Mouse (Mus musculus): ENCODE data around the gene Rnpepl1. TPM values are rescaled to one million over a fixed set of nuclear protein-coding genes. Genes with fewer than 3 reads are reported as not detected.

Gene Rnpepl1
- polyA plus RNA-seq, 1 experiment from 2014 or later = 15.5 TPM

GRCm38 (mm10) chr1:92878066-92878741, 32.4 kb upstream of the Rnpepl1 start:
- no peak overlapping the region for H3K4me3 ChIP-seq (ENCODE audit: low read depth, low read length)
- no peaks in the 10 kb centered on the region for H3K36me3 ChIP-seq (ENCODE audit: control insufficient read depth, insufficient read depth, low read length)
- no peak overlapping the region for H3K9ac ChIP-seq (ENCODE audit: low read length)
- H3K27ac ChIP-seq (ENCODE audit: low read depth, low read length) = no peak overlapping the region
- H3K4me1 ChIP-seq (ENCODE audit: control insufficient read depth, insufficient read depth, low read length) = no peaks in the 10 kb centered on the region
- DNase-seq (ENCODE audit: low spot score) = no peak
- no peaks in the 10 kb centered on the region for H3K27me3 ChIP-seq (replicated peaks; ENCODE audit: control insufficient read depth, insufficient read depth, low read length)
- WGBS = 90% methylated on average over 13 of the region's 13 CpGs
- H3K4me2 ChIP-seq (ENCODE audit: low read length) = no peak overlapping the region
- no peak for ATAC-seq
- H3K9me3 ChIP-seq (replicated peaks; ENCODE audit: control insufficient read depth, low read length) = no peaks in the 10 kb centered on the region

GRCm38 (mm10) chr1:92879266-92879665, 31.3 kb upstream of the Rnpepl1 start:
- ATAC-seq = peak; percentile 26; the same call in 1 of the 2 replicates

GRCm38 (mm10) chr1:92880101-92880500, 30.5 kb upstream of the Rnpepl1 start:
- no peaks in the 10 kb centered on the region for H3K36me3 ChIP-seq (ENCODE audit: control insufficient read depth, insufficient read depth, low read length)
- DNase-seq (ENCODE audit: low spot score) (no peak), ATAC-seq (no peak)
- H3K4me1 ChIP-seq (ENCODE audit: control insufficient read depth, insufficient read depth, low read length) = no peaks in the 10 kb centered on the region
- no peak overlapping the region for H3K9ac ChIP-seq (ENCODE audit: low read length)
- H3K9me3 ChIP-seq (replicated peaks; ENCODE audit: control insufficient read depth, low read length) = no peaks in the 10 kb centered on the region
- no peak overlapping the region for H3K27ac ChIP-seq (ENCODE audit: low read depth, low read length)
- no peaks in the 10 kb centered on the region for H3K27me3 ChIP-seq (replicated peaks; ENCODE audit: control insufficient read depth, insufficient read depth, low read length)
- no peak overlapping the region for H3K4me2 ChIP-seq (ENCODE audit: low read length)
- WGBS = 83% methylated on average over 5 of the region's 5 CpGs
- H3K4me3 ChIP-seq (ENCODE audit: low read depth, low read length) = no peak overlapping the region

More at GRCm38 (mm10) chr1:92879266-92879665, 31.3 kb upstream of the Rnpepl1 start:
- Histone ChIP-seq H3K27me3 (replicated peaks; ENCODE audit: control insufficient read depth, insufficient read depth, low read length) (no peaks in the 10 kb centered on the region), H3K36me3 (ENCODE audit: control insufficient read depth, insufficient read depth, low read length) (no peaks in the 10 kb centered on the region), H3K4me2 (ENCODE audit: low read length) (no peak overlapping the region), H3K9ac (ENCODE audit: low read length) (no peak overlapping the region), H3K9me3 (replicated peaks; ENCODE audit: control insufficient read depth, low read length) (no peaks in the 10 kb centered on the region), H3K4me1 (ENCODE audit: control insufficient read depth, insufficient read depth, low read length) (no peaks in the 10 kb centered on the region), H3K27ac (ENCODE audit: low read depth, low read length) (no peak overlapping the region), H3K4me3 (ENCODE audit: low read depth, low read length) (no peak overlapping the region)
- peak; percentile 36 for DNase-seq (ENCODE audit: low spot score)
- WGBS = 85% methylated on average over 12 of the region's 12 CpGs

- Histone ChIP-seq H3K4me2 (ENCODE audit: low read length) (no peak overlapping the region), H3K4me1 (ENCODE audit: control insufficient read depth, insufficient read depth, low read length) (no peaks in the 10 kb centered on the region), H3K4me3 (ENCODE audit: low read depth, low read length) (no peak overlapping the region), H3K9me3 (replicated peaks; ENCODE audit: control insufficient read depth, low read length) (no peaks in the 10 kb centered on the region), H3K9ac (ENCODE audit: low read length) (no peak overlapping the region), H3K27me3 (replicated peaks; ENCODE audit: control insufficient read depth, insufficient read depth, low read length) (no peaks in the 10 kb centered on the region), H3K27ac (ENCODE audit: low read depth, low read length) (no peak overlapping the region), H3K36me3 (ENCODE audit: control insufficient read depth, insufficient read depth, low read length) (no peaks in the 10 kb centered on the region)
- WGBS = 83% methylated on average over 6 of the region's 6 CpGs
- no peak for DNase-seq (ENCODE audit: low spot score)
- ATAC-seq = no peak
Observed at GRCm38 (mm10) chr1:92881982-92882381, 28.6 kb upstream of the Rnpepl1 start.

GRCm38 (mm10) chr1:92888901-92889655, 21.5 kb upstream of the Rnpepl1 start:
- DNase-seq (ENCODE audit: low spot score) (no peak), ATAC-seq (no peak)
- Histone ChIP-seq H3K9me3 (replicated peaks; ENCODE audit: control insufficient read depth, low read length) (no peaks in the 10 kb centered on the region), H3K27ac (ENCODE audit: low read depth, low read length) (no peak overlapping the region), H3K36me3 (ENCODE audit: control insufficient read depth, insufficient read depth, low read length) (no peaks in the 10 kb centered on the region), H3K4me3 (ENCODE audit: low read depth, low read length) (no peak overlapping the region), H3K4me1 (ENCODE audit: control insufficient read depth, insufficient read depth, low read length) (no peaks in the 10 kb centered on the region), H3K4me2 (ENCODE audit: low read length) (no peak overlapping the region), H3K9ac (ENCODE audit: low read length) (no peak overlapping the region), H3K27me3 (replicated peaks; ENCODE audit: control insufficient read depth, insufficient read depth, low read length) (no peaks in the 10 kb centered on the region)
- WGBS = 74% methylated on average over 7 of the region's 7 CpGs

GRCm38 (mm10) chr1:92892791-92893190, 17.8 kb upstream of the Rnpepl1 start:
- Histone ChIP-seq H3K4me3 (ENCODE audit: low read depth, low read length) (no peak overlapping the region), H3K4me2 (ENCODE audit: low read length) (no peak overlapping the region), H3K9me3 (replicated peaks; ENCODE audit: control insufficient read depth, low read length) (no peaks in the 10 kb centered on the region), H3K27me3 (replicated peaks; ENCODE audit: control insufficient read depth, insufficient read depth, low read length) (no peaks in the 10 kb centered on the region), H3K9ac (ENCODE audit: low read length) (no peak overlapping the region), H3K36me3 (ENCODE audit: control insufficient read depth, insufficient read depth, low read length) (no peaks in the 10 kb centered on the region), H3K4me1 (ENCODE audit: control insufficient read depth, insufficient read depth, low read length) (no peaks in the 10 kb centered on the region), H3K27ac (ENCODE audit: low read depth, low read length) (no peak overlapping the region)
- ATAC-seq = no peak
- no peak for DNase-seq (ENCODE audit: low spot score)
- WGBS = 70% methylated on average over 3 of the region's 3 CpGs

GRCm38 (mm10) chr1:92893896-92894295, 16.7 kb upstream of the Rnpepl1 start:
- Histone ChIP-seq H3K4me2 (ENCODE audit: low read length) (no peak overlapping the region), H3K36me3 (ENCODE audit: control insufficient read depth, insufficient read depth, low read length) (no peaks in the 10 kb centered on the region), H3K9me3 (replicated peaks; ENCODE audit: control insufficient read depth, low read length) (no peaks in the 10 kb centered on the region), H3K27ac (ENCODE audit: low read depth, low read length) (no peak overlapping the region), H3K27me3 (replicated peaks; ENCODE audit: control insufficient read depth, insufficient read depth, low read length) (no peaks in the 10 kb centered on the region), H3K4me3 (ENCODE audit: low read depth, low read length) (no peak overlapping the region), H3K9ac (ENCODE audit: low read length) (no peak overlapping the region), H3K4me1 (ENCODE audit: control insufficient read depth, insufficient read depth, low read length) (no peaks in the 10 kb centered on the region)
- WGBS = 70% methylated on average over 3 of the region's 3 CpGs
- no peak for ATAC-seq
- no peak for DNase-seq (ENCODE audit: low spot score)

- Histone ChIP-seq H3K9me3 (replicated peaks; ENCODE audit: control insufficient read depth, low read length) (no peaks in the 10 kb centered on the region), H3K4me1 (ENCODE audit: control insufficient read depth, insufficient read depth, low read length) (no peaks in the 10 kb centered on the region), H3K27ac (ENCODE audit: low read depth, low read length) (no peak overlapping the region), H3K36me3 (ENCODE audit: control insufficient read depth, insufficient read depth, low read length) (no peaks in the 10 kb centered on the region), H3K27me3 (replicated peaks; ENCODE audit: control insufficient read depth, insufficient read depth, low read length) (no peaks in the 10 kb centered on the region), H3K4me2 (ENCODE audit: low read length) (no peak overlapping the region), H3K4me3 (ENCODE audit: low read depth, low read length) (no peak overlapping the region), H3K9ac (ENCODE audit: low read length) (no peak overlapping the region)
- DNase-seq (ENCODE audit: low spot score) (peak; percentile 88), ATAC-seq (peak; percentile 84)
- 15% methylated on average over 3 of the region's 3 CpGs for WGBS
Observed at GRCm38 (mm10) chr1:92895089-92895488, 15.5 kb upstream of the Rnpepl1 start.

- H3K4me3 ChIP-seq (ENCODE audit: low read depth, low read length) = no peak within 1 kb of the TSS
- DNase-seq (ENCODE audit: low spot score) (peak; percentile 81), ATAC-seq (peak; percentile 5; the same call in 1 of the 2 replicates)
- no peaks in the 10 kb centered on the region for H3K27me3 ChIP-seq (replicated peaks; ENCODE audit: control insufficient read depth, insufficient read depth, low read length)
- no peak within 1 kb of the TSS for H3K27ac ChIP-seq (ENCODE audit: low read depth, low read length)
- peaks cover 8% of the 10 kb centered on the region for H3K4me1 ChIP-seq (ENCODE audit: control insufficient read depth, insufficient read depth, low read length)
- H3K36me3 ChIP-seq (ENCODE audit: control insufficient read depth, insufficient read depth, low read length) = no peaks in the 10 kb centered on the region
- WGBS = under 1% methylated on average over 15 of the region's 15 CpGs
- H3K4me2 ChIP-seq (ENCODE audit: low read length) = peak within 1 kb of the TSS; percentile 42
- no peak within 1 kb of the TSS for H3K9ac ChIP-seq (ENCODE audit: low read length)
- H3K9me3 ChIP-seq (replicated peaks; ENCODE audit: control insufficient read depth, low read length) = no peaks in the 10 kb centered on the region
Observed at GRCm38 (mm10) chr1:92902786-92903185, 7.8 kb upstream of the Rnpepl1 start, which contains the start of gene Ankmy1. Gene Ankmy1, minus strand, starts transcription at chr1:92902906.
